Mouse (Mus musculus): ENCODE measurements around the gene Cfap70. TPM values are rescaled to one million over a fixed set of nuclear protein-coding genes. Genes with fewer than 3 reads are reported as not detected.

Gene Cfap70
- total RNA-seq, 2 experiments from 2014 or later = not detected

DNA sequence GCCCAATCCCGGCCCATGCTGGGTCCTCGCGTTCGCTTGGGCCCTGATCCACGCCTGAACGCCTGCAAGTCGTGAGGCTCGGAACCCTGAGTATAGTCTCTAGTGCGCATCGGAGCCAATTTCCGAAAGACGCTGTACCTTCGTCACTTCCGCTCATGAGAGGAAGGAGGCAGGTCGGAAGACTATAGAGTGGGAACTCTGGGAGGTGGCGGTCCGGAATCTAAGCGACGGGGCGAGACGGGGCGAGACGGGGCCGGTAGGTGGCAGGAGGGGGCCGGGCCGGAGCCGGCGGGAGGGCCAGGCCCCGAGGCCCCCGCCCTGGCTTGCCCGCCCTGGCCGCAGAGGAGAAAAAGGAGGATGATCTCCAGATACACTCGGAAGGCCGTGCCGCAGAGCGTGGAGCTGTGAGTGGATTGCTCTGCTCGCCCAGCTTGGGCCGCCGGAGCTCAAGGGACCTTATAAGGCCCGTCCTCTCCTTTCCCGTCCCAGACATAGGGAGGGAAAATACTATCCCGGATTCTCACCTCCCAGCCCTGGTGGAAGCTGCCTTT is 104.0 kb downstream of the Cfap70 start, which contains the start of the genes Ecd and Fam149b:
TSS of gene Ecd (minus strand) at position 131 of the 551 bp plus-strand sequence.
TSS of gene Fam149b (plus strand) at position 172 of the 551 bp plus-strand sequence.
- intact Hi-C loops (cut with DNase I) = loop anchor here (2.0 kb wide), 1 partner anchor 43 kb away; no protein-coding TSS in a partner anchor
- DNase-seq (ENCODE audit: low spot score) = peak; percentile 82

GRCm38 (mm10) chr14:20347441-20347990 is 104.5 kb downstream of the Cfap70 start:
- DNase-seq (ENCODE audit: low spot score) = no peak
- intact Hi-C loops (cut with DNase I) = no loop called here

DNA sequence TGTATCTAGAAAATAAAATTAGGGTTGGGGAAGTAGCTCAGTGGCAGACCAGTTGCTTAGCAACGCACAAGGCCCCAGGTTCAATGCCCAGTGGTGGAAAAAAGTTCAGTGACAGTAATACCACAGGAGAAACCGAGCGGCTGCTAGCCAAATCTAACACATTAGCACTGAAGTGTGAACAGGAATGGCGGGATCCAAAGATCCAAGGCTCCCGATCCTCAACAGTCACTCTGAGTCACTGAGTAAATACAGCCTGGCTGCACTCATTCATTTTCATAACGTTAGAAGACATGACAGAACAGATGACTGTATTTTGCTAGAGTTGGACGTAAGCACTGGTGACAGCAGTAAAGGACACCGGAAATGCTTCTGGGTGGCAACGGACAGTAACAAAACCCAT is 106.1 kb downstream of the Cfap70 start:
- no peak for DNase-seq (ENCODE audit: low spot score)
- intact Hi-C loops (cut with DNase I) = no loop called here

Other genes starting within 250 kb of the Cfap70 start
- not detected for gene Kcnk16, start 183.0 kb downstream of the Cfap70 start, total RNA-seq (2021)
- gene Nudt13, start 157.5 kb downstream of the Cfap70 start, total RNA-seq (2021) = 10 to 100 TPM; 27.6 to 33.6 TPM
- 10 to 100 TPM; 29.9 to 36.2 TPM for gene Ecd, start 104.1 kb downstream of the Cfap70 start, total RNA-seq (2021)
- gene Fam149b, start 104.1 kb downstream of the Cfap70 start, total RNA-seq (2021) = 10 to 100 TPM; 34.0 to 34.1 TPM
- gene Dnajc9, start 63.3 kb downstream of the Cfap70 start, total RNA-seq (2021) = 10 to 100 TPM; 10.1 to 11.5 TPM
- 10 to 100 TPM; 72.6 to 81.0 TPM for gene Mrps16, start 58.6 kb downstream of the Cfap70 start, total RNA-seq (2021)
- 10 to 100 TPM; 49.8 to 54.1 TPM for gene Anxa7, start 27.9 kb upstream of the Cfap70 start, total RNA-seq (2021)
- under 1 TPM; 0.36 to 0.49 TPM for gene Mss51, start 44.7 kb upstream of the Cfap70 start, total RNA-seq (2021)
- 10 to 100 TPM; 62.4 to 64.3 TPM for gene Ppp3cb, start 94.3 kb upstream of the Cfap70 start, total RNA-seq (2021)
- 10 to 100 TPM; 16.6 to 17.6 TPM for gene Usp54, start 188.8 kb upstream of the Cfap70 start, total RNA-seq (2021)
- gene Myoz1, start 204.3 kb upstream of the Cfap70 start, total RNA-seq (2021) = under 1 TPM; 0.39 to 0.67 TPM
- gene Synpo2l, start 216.1 kb upstream of the Cfap70 start, total RNA-seq (2021) = 100 to 1,000 TPM; 128 to 138 TPM
- 100 to 1,000 TPM in 1 of 2 experiments, 10 to 100 TPM in 1; 96.8 to 107 TPM for gene Sec24c, start 222.1 kb upstream of the Cfap70 start, total RNA-seq (2021)
- gene Fut11, start 242.7 kb upstream of the Cfap70 start, total RNA-seq (2021) = 1 to 10 TPM; 6.0 to 7.4 TPM

Data from heart, postnatal 25 days (tissue).